Mouse (Mus musculus): ENCODE results near the gene Exoc6b. TPM values are rescaled to one million over a fixed set of nuclear protein-coding genes. Genes with fewer than 3 reads are reported as not detected.

Exoc6b gene
- polyA plus RNA-seq, 1 experiment from 2014 or later: 27.6 TPM

DNA sequence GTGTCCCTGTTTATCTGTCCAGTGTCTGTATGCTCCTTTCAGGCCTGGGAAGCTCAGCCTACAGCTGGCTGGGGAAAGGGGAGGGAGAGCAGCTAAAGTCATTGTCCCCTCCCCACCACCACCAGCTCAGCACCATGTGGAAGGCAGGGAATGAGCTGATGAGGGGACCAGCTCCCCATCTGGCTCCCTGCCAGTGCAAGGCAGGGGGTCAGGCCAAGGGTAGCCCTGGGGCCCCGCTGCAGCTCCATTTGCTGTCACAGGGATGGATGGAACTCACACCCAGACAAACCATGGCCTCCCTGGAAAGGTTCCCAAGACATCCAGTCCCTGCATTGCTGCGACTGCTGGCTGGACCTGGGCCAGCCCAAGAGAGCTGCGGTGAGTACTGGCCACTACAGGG is 499.3 kb downstream of the Exoc6b start:
- H3K4me3 ChIP-seq (ENCODE audit: low read depth, low read length): no peak overlapping the region

GRCm38 (mm10) chr6:84569590-84569989 is 499.7 kb downstream of the Exoc6b start:
- Histone ChIP-seq H3K4me3 (ENCODE audit: low read depth, low read length) (no peak overlapping the region), H3K27me3 (replicated peaks; ENCODE audit: control insufficient read depth, insufficient read depth, low read length) (no peaks in the 10 kb centered on the region), H3K9ac (ENCODE audit: low read length) (no peak overlapping the region), H3K27ac (ENCODE audit: low read depth) (no peak overlapping the region), H3K9me3 (ENCODE audit: control insufficient read depth, low read length) (no peaks in the 10 kb centered on the region), H3K4me2 (ENCODE audit: low read length) (no peak overlapping the region), H3K36me3 (ENCODE audit: control insufficient read depth, insufficient read depth, low read length) (no peaks in the 10 kb centered on the region), H3K4me1 (replicated peaks; ENCODE audit: control insufficient read depth, insufficient read depth, low read length) (peaks cover 11% of the 10 kb centered on the region)
- no peak for DNase-seq (ENCODE audit: low spot score)
- ATAC-seq (replicated peaks; ENCODE audit: low FRiP score, low TSS enrichment, low read depth): no peak

More for the DNA sequence above, 499.3 kb downstream of the Exoc6b start:
- ATAC-seq (replicated peaks; ENCODE audit: low FRiP score, low TSS enrichment, low read depth) (no peak), DNase-seq (ENCODE audit: low spot score) (no peak)
- 43% methylated on average over 3 of the region's 3 CpGs for whole genome bisulfite sequencing
- Histone ChIP-seq H3K4me2 (ENCODE audit: low read length) (no peak overlapping the region), H3K27me3 (replicated peaks; ENCODE audit: control insufficient read depth, insufficient read depth, low read length) (no peaks in the 10 kb centered on the region; the same call in 1 of the 2 replicates), H3K27ac (ENCODE audit: low read depth) (no peak overlapping the region), H3K9ac (ENCODE audit: low read length) (no peak overlapping the region), H3K9me3 (ENCODE audit: control insufficient read depth, low read length) (no peaks in the 10 kb centered on the region), H3K4me1 (replicated peaks; ENCODE audit: control insufficient read depth, insufficient read depth, low read length) (peaks cover 11% of the 10 kb centered on the region), H3K36me3 (ENCODE audit: control insufficient read depth, insufficient read depth, low read length) (no peaks in the 10 kb centered on the region)

GRCm38 (mm10) chr6:84568880-84569279 is 500.4 kb downstream of the Exoc6b start:
- Histone ChIP-seq H3K4me2 (ENCODE audit: low read length) (no peak overlapping the region), H3K4me3 (ENCODE audit: low read depth, low read length) (no peak overlapping the region), H3K27me3 (replicated peaks; ENCODE audit: control insufficient read depth, insufficient read depth, low read length) (no peaks in the 10 kb centered on the region), H3K4me1 (replicated peaks; ENCODE audit: control insufficient read depth, insufficient read depth, low read length) (peaks cover 11% of the 10 kb centered on the region), H3K27ac (ENCODE audit: low read depth) (no peak overlapping the region), H3K9me3 (ENCODE audit: control insufficient read depth, low read length) (no peaks in the 10 kb centered on the region), H3K36me3 (ENCODE audit: control insufficient read depth, insufficient read depth, low read length) (no peaks in the 10 kb centered on the region), H3K9ac (ENCODE audit: low read length) (no peak overlapping the region)
- ATAC-seq (replicated peaks; ENCODE audit: low FRiP score, low TSS enrichment, low read depth): no peak
- DNase-seq (ENCODE audit: low spot score): no peak
- 74% methylated on average over 6 of the region's 6 CpGs for WGBS

Other genes with a start within 250 kb of the Exoc6b start
- gene Spr, start 68.3 kb upstream of the Exoc6b start, polyA plus RNA-seq (2014; fragmentation: Nextera tagmentation; extraction: Ambion mirVana): 102 and 107 TPM in 2 replicates
- 0.11 TPM in 1 of 2 replicates, not detected in the other for gene Emx1, start 117.9 kb upstream of the Exoc6b start, polyA plus RNA-seq (2014; fragmentation: Nextera tagmentation; extraction: Ambion mirVana)

Measured in intestine, embryonic 14.5 days (tissue).